ENCODE assay signal across 19 mouse cellular contexts in genomic region chr11:79067172-79067571, GRCm38 (mm10).
A peak's percentile ranks its signal among the peaks of the same experiment; 100 is the strongest.
DNase-seq lines count a peak whose midpoint lies in the region; ATAC-seq lines count a peak whose summit lies in the region.
"Had no signal": no experiment of that assay in that cellular context is flagged by ENCODE, and none has a peak within 500 bp of the region (broad histone marks: within the 10 kb centered on the region; RNA-seq: fewer than 3 reads in every experiment).

No protein-coding gene starts in this region.

- 0 out of 2 replicates have a peak overlapping the region, but pooled peaks have one; percentile 2 for H3K9ac ChIP-seq in heart, embryonic 12.5 days
- H3K9ac ChIP-seq in liver, embryonic 11.5 days (ENCODE audit: low read depth, low read length) = 0 out of 2 replicates have a peak overlapping the region, but pooled peaks have one; percentile 7
- no peak overlapping the region for H3K9ac ChIP-seq in stomach, embryonic 16.5 days (ENCODE audit: low read length)
- H3K9ac ChIP-seq: embryonic facial prominence, embryonic 12.5 days; forebrain, embryonic 12.5 days; midbrain, embryonic 13.5 days had no signal

- peaks cover 79% of the 10 kb centered on the region for H3K4me1 ChIP-seq in heart, embryonic 12.5 days (replicated peaks)
- peaks cover 99% of the 10 kb centered on the region for H3K4me1 ChIP-seq in megakaryocyte, embryonic 14.5 days
- peaks cover 32% of the 10 kb centered on the region for H3K4me1 ChIP-seq in liver, embryonic 11.5 days (replicated peaks; ENCODE audit: control insufficient read depth, insufficient read depth, low read length)
- H3K4me1 ChIP-seq in stomach, embryonic 16.5 days (ENCODE audit: control insufficient read depth, insufficient read depth, low read length) = peaks cover 19% of the 10 kb centered on the region

- H3K4me2 ChIP-seq in heart, embryonic 12.5 days = no peak overlapping the region
- H3K4me2 ChIP-seq in liver, embryonic 11.5 days = no peak overlapping the region
- H3K4me2 ChIP-seq in stomach, embryonic 16.5 days (ENCODE audit: low read depth, low read length) = no peak overlapping the region
- H3K4me2 ChIP-seq: embryonic facial prominence, embryonic 12.5 days; forebrain, embryonic 12.5 days; midbrain, embryonic 13.5 days had no signal

- H3K27me3 ChIP-seq in heart, embryonic 12.5 days (replicated peaks) = no peaks in the 10 kb centered on the region
- H3K27me3 ChIP-seq in megakaryocyte, embryonic 14.5 days (replicated peaks) = no peaks in the 10 kb centered on the region
- H3K27me3 ChIP-seq in liver, embryonic 11.5 days (replicated peaks; ENCODE audit: control insufficient read depth, insufficient read depth, low read length) = no peaks in the 10 kb centered on the region
- no peaks in the 10 kb centered on the region for H3K27me3 ChIP-seq in stomach, embryonic 16.5 days (ENCODE audit: control insufficient read depth, insufficient read depth, low read length)
- H3K27me3 ChIP-seq: embryonic facial prominence, embryonic 12.5 days; forebrain, embryonic 12.5 days; midbrain, embryonic 13.5 days had no signal

- H3K27ac ChIP-seq in heart, embryonic 12.5 days (ENCODE audit: poor library complexity, severe bottlenecking) = 0 out of 2 replicates have a peak overlapping the region, but pooled peaks have one; percentile 26
- no peak overlapping the region; the same call in 1 of the 2 replicates for H3K27ac ChIP-seq in liver, embryonic 11.5 days (ENCODE audit: low read depth, low read length)
- H3K27ac ChIP-seq in stomach, embryonic 16.5 days (ENCODE audit: low read length) = no peak overlapping the region
- H3K27ac ChIP-seq: embryonic facial prominence, embryonic 12.5 days; forebrain, embryonic 12.5 days; hindbrain, postnatal 0 days; midbrain, embryonic 13.5 days had no signal

- no peak overlapping the region for H3K4me3 ChIP-seq in heart, embryonic 12.5 days
- H3K4me3 ChIP-seq in megakaryocyte, embryonic 14.5 days (replicated peaks) = peak overlapping the region; percentile 59
- no peak overlapping the region for H3K4me3 ChIP-seq in liver, embryonic 11.5 days (ENCODE audit: low read depth, low read length)
- H3K4me3 ChIP-seq in stomach, embryonic 16.5 days (replicated peaks; ENCODE audit: low read length) = no peak overlapping the region
- H3K4me3 ChIP-seq: embryonic facial prominence, embryonic 12.5 days; forebrain, embryonic 12.5 days; midbrain, embryonic 13.5 days had no signal

- H3K36me3 ChIP-seq in heart, embryonic 12.5 days = 0 out of 2 replicates have a peak, but pooled peaks cover 5% of the 10 kb centered on the region
- H3K36me3 ChIP-seq in megakaryocyte, embryonic 14.5 days (replicated peaks; ENCODE audit: low read length) = peaks cover 93% of the 10 kb centered on the region
- no peaks in the 10 kb centered on the region for H3K36me3 ChIP-seq in liver, embryonic 11.5 days (ENCODE audit: control insufficient read depth, insufficient read depth, low read length)
- no peaks in the 10 kb centered on the region for H3K36me3 ChIP-seq in stomach, embryonic 16.5 days (ENCODE audit: control insufficient read depth, insufficient read depth, low read length)
- H3K36me3 ChIP-seq: forebrain, embryonic 12.5 days; G1E; midbrain, embryonic 13.5 days had no signal

- DNase-seq in heart, adult 8-10 months (ENCODE audit: low spot score) = no peak
- no peak for DNase-seq in liver, embryonic 11.5 days (ENCODE audit: low spot score)
- no peak for DNase-seq in ovary, postnatal 10 days (ENCODE audit: low spot score)
- DNase-seq in thymus, postnatal 4 days = no peak
- DNase-seq: adrenal gland, adult 2 months; cerebellum, adult 2 months; kidney, adult 18-20 months; kidney, postnatal 4 days; lung, postnatal 14 days; thymus, adult 18-20 months had no signal

- H3K9me3 ChIP-seq in heart, embryonic 12.5 days (replicated peaks) = no peaks in the 10 kb centered on the region
- no peaks in the 10 kb centered on the region for H3K9me3 ChIP-seq in megakaryocyte, embryonic 14.5 days
- H3K9me3 ChIP-seq in liver, embryonic 11.5 days (ENCODE audit: control insufficient read depth, low read length) = no peaks in the 10 kb centered on the region
- no peaks in the 10 kb centered on the region for H3K9me3 ChIP-seq in stomach, embryonic 16.5 days (replicated peaks; ENCODE audit: control insufficient read depth, low read length)
- H3K9me3 ChIP-seq: embryonic facial prominence, embryonic 12.5 days; forebrain, embryonic 12.5 days; G1E; midbrain, embryonic 13.5 days had no signal

- peak; percentile 79 for ATAC-seq in heart, embryonic 12.5 days (ENCODE audit: insufficient number of reproducible peaks, low FRiP score)
- no peak for ATAC-seq in megakaryocyte, adult 5-6 weeks (ENCODE audit: poor library complexity, severe bottlenecking)
- ATAC-seq in liver, embryonic 11.5 days (replicated peaks; ENCODE audit: low FRiP score) = peak; percentile 61
- ATAC-seq in stomach, embryonic 16.5 days (ENCODE audit: insufficient read depth, low FRiP score) = 0 out of 2 replicates have a peak, but pooled peaks have one; percentile 32
- ATAC-seq: hindbrain, postnatal 0 days; midbrain, embryonic 13.5 days had no signal

- WGBS in heart, embryonic 12.5 days = 68% methylated on average over 4 of the region's 4 CpGs
- WGBS in liver, embryonic 11.5 days = 72% methylated on average over 4 of the region's 4 CpGs
- 91% methylated on average over 4 of the region's 4 CpGs for WGBS in stomach, embryonic 16.5 days
